Mouse (Mus musculus) forebrain, embryonic 16.5 days (tissue): ENCODE data around the gene Mdga1. TPM values are rescaled to one million over a fixed set of nuclear protein-coding genes. Genes with fewer than 3 reads are reported as not detected.

Experiments used
- ATAC-seq: fragments of 200-750 bp; cut with Nextera tagmentation; 2 replicates; pipeline ENCODE4 v1.8.0; 2017; ENCODE audit warnings: mild to moderate bottlenecking, moderate library complexity
- H3K27ac ChIP-seq: fragments of 300-500 bp; sonication (generic); 2 replicates; pipeline ENCODE4 v1.5.1; 2014; ENCODE audit warnings: low read length, control low read depth
- H3K27me3 ChIP-seq: fragments of 300-500 bp; sonication (generic); replicated peaks from 2 replicates; pipeline ENCODE4 v1.6.1; 2014; ENCODE audit warnings: low read length; ENCODE audit not compliant: control insufficient read depth, insufficient read depth
- H3K36me3 ChIP-seq: fragments of 300-500 bp; sonication (generic); 2 replicates; pipeline ENCODE4 v1.6.1; 2014; ENCODE audit not compliant: control insufficient read depth, insufficient read depth
- H3K4me1 ChIP-seq: fragments of 300-500 bp; sonication (generic); replicated peaks from 2 replicates; pipeline ENCODE4 v1.6.1; 2014; ENCODE audit warnings: low read length; ENCODE audit not compliant: control insufficient read depth, insufficient read depth
- H3K4me2 ChIP-seq: fragments of 300-500 bp; sonication (generic); 2 replicates; pipeline ENCODE4 v1.6.1; 2014; ENCODE audit warnings: mild to moderate bottlenecking, low read length, control low read depth
- H3K4me3 ChIP-seq: fragments of 300-500 bp; sonication (generic); replicated peaks from 2 replicates; pipeline ENCODE4 v1.5.1; 2014; ENCODE audit warnings: mild to moderate bottlenecking, low read length, control low read depth
- H3K9ac ChIP-seq: fragments of 300-500 bp; sonication (generic); replicated peaks from 2 replicates; pipeline ENCODE4 v1.6.1; 2014; ENCODE audit warnings: low read depth, low read length, control low read depth
- H3K9me3 ChIP-seq: fragments of 300-500 bp; sonication (generic); 2 replicates; pipeline ENCODE4 v1.6.1; 2016; ENCODE audit warnings: low read length; ENCODE audit not compliant: control insufficient read depth
- WGBS: fragments of 180-500 bp; shearing (Covaris S2); extraction: QIAGEN DNeasy Blood & Tissue Kit; methylation state at CpG from one replicate; pipeline ENCODE4 v1.1.7; 2014; 5-methylcytosine and 5-hydroxymethylcytosine counted together
- polyA plus RNA-seq: library from polyadenylated mRNA; unstranded; fragments of >200 nt; fragmentation: Nextera tagmentation; extraction: Ambion mirVana; gene quantifications from 2 replicates; pipeline ENCODE4 v1.2.1, GENCODE M21; 2015

The Mdga1 gene
- polyA plus RNA-seq, 1 experiment from 2014 or later = 10.7 TPM

GRCm38 (mm10) chr17:29864440-29864839, 105.4 kb downstream of the Mdga1 start:
- no peaks in the 10 kb centered on the region; the same call in 1 of the 2 replicates for H3K36me3 ChIP-seq
- WGBS = 64% methylated on average over 7 of the region's 7 CpGs
- no peaks in the 10 kb centered on the region for H3K9me3 ChIP-seq
- H3K27me3 ChIP-seq = no peaks in the 10 kb centered on the region
- no peak overlapping the region for H3K4me3 ChIP-seq
- no peak overlapping the region for H3K9ac ChIP-seq
- peaks cover 4% of the 10 kb centered on the region for H3K4me1 ChIP-seq
- no peak for ATAC-seq
- no peak overlapping the region for H3K27ac ChIP-seq
- no peak overlapping the region for H3K4me2 ChIP-seq

GRCm38 (mm10) chr17:29859788-29860283, 110.1 kb downstream of the Mdga1 start:
- Histone ChIP-seq H3K4me1 (peaks cover 13% of the 10 kb centered on the region), H3K27ac (no peak overlapping the region), H3K9me3 (no peaks in the 10 kb centered on the region), H3K4me3 (no peak overlapping the region), H3K4me2 (no peak overlapping the region), H3K9ac (no peak overlapping the region), H3K36me3 (no peaks in the 10 kb centered on the region), H3K27me3 (no peaks in the 10 kb centered on the region)
- 87% methylated on average over 13 of the region's 13 CpGs for WGBS
- ATAC-seq = no peak

GRCm38 (mm10) chr17:29858764-29859163, 111.1 kb downstream of the Mdga1 start:
- no peak for ATAC-seq
- no peaks in the 10 kb centered on the region for H3K36me3 ChIP-seq
- no peaks in the 10 kb centered on the region for H3K9me3 ChIP-seq
- H3K4me2 ChIP-seq = no peak overlapping the region
- peaks cover 13% of the 10 kb centered on the region for H3K4me1 ChIP-seq
- WGBS = 92% methylated on average over 3 of the region's 3 CpGs
- H3K4me3 ChIP-seq = no peak overlapping the region
- no peak overlapping the region for H3K27ac ChIP-seq
- H3K9ac ChIP-seq = no peak overlapping the region
- no peaks in the 10 kb centered on the region for H3K27me3 ChIP-seq

GRCm38 (mm10) chr17:29855702-29856580, 113.9 kb downstream of the Mdga1 start:
- H3K9me3 ChIP-seq = no peaks in the 10 kb centered on the region
- H3K9ac ChIP-seq = no peak overlapping the region

GRCm38 (mm10) chr17:29854835-29855234, 115.1 kb downstream of the Mdga1 start:
- H3K36me3 ChIP-seq = no peaks in the 10 kb centered on the region
- 93% methylated on average over 4 of the region's 4 CpGs for WGBS
- H3K4me1 ChIP-seq = peaks cover 21% of the 10 kb centered on the region
- H3K27me3 ChIP-seq = no peaks in the 10 kb centered on the region
- H3K9ac ChIP-seq = no peak overlapping the region
- no peak for ATAC-seq
- H3K27ac ChIP-seq = no peak overlapping the region
- no peak overlapping the region for H3K4me2 ChIP-seq
- H3K9me3 ChIP-seq = no peaks in the 10 kb centered on the region
- no peak overlapping the region for H3K4me3 ChIP-seq

More at GRCm38 (mm10) chr17:29855702-29856580, 113.9 kb downstream of the Mdga1 start:
- Histone ChIP-seq H3K27me3 (no peaks in the 10 kb centered on the region), H3K4me3 (no peak overlapping the region), H3K4me1 (peaks cover 21% of the 10 kb centered on the region), H3K27ac (peak overlapping the region; percentile 5; the same call in 1 of the 2 replicates), H3K36me3 (no peaks in the 10 kb centered on the region), H3K4me2 (no peak overlapping the region)
- no peak for ATAC-seq
- WGBS = 55% methylated on average over 18 of the region's 18 CpGs

GRCm38 (mm10) chr17:29854388-29854787, 115.5 kb downstream of the Mdga1 start:
- Histone ChIP-seq H3K36me3 (no peaks in the 10 kb centered on the region), H3K9ac (no peak overlapping the region), H3K27me3 (no peaks in the 10 kb centered on the region), H3K27ac (no peak overlapping the region), H3K9me3 (no peaks in the 10 kb centered on the region), H3K4me1 (peaks cover 21% of the 10 kb centered on the region), H3K4me2 (no peak overlapping the region), H3K4me3 (no peak overlapping the region)
- WGBS = 61% methylated on average over 6 of the region's 6 CpGs
- no peak for ATAC-seq

GRCm38 (mm10) chr17:29852846-29853486, 116.9 kb downstream of the Mdga1 start:
- 40% methylated on average over 8 of the region's 8 CpGs for WGBS
- H3K27me3 ChIP-seq = no peaks in the 10 kb centered on the region
- no peaks in the 10 kb centered on the region for H3K9me3 ChIP-seq
- H3K4me1 ChIP-seq = peaks cover 21% of the 10 kb centered on the region
- no peak for ATAC-seq
- no peaks in the 10 kb centered on the region for H3K36me3 ChIP-seq
- H3K9ac ChIP-seq = no peak overlapping the region
- no peak overlapping the region for H3K27ac ChIP-seq
- H3K4me3 ChIP-seq = no peak overlapping the region
- H3K4me2 ChIP-seq = no peak overlapping the region

GRCm38 (mm10) chr17:29849436-29849797, 120.5 kb downstream of the Mdga1 start:
- Histone ChIP-seq H3K27ac (no peak overlapping the region), H3K4me3 (no peak overlapping the region), H3K4me1 (peaks cover 7% of the 10 kb centered on the region), H3K36me3 (no peaks in the 10 kb centered on the region), H3K9me3 (no peaks in the 10 kb centered on the region), H3K27me3 (no peaks in the 10 kb centered on the region), H3K9ac (no peak overlapping the region), H3K4me2 (no peak overlapping the region)
- 88% methylated on average over 13 of the region's 13 CpGs for WGBS
- ATAC-seq = peak; percentile 24; the same call in 1 of the 2 replicates

GRCm38 (mm10) chr17:29848793-29849435, 121.0 kb downstream of the Mdga1 start:
- no peaks in the 10 kb centered on the region for H3K9me3 ChIP-seq
- no peaks in the 10 kb centered on the region for H3K36me3 ChIP-seq
- no peak overlapping the region for H3K27ac ChIP-seq
- H3K9ac ChIP-seq = no peak overlapping the region
- H3K27me3 ChIP-seq = no peaks in the 10 kb centered on the region
- no peak overlapping the region for H3K4me3 ChIP-seq
- ATAC-seq = peak; percentile 29; the same call in 1 of the 2 replicates
- 29% methylated on average over 17 of the region's 17 CpGs for WGBS
- H3K4me2 ChIP-seq = no peak overlapping the region
- H3K4me1 ChIP-seq = peaks cover 7% of the 10 kb centered on the region
